Mouse (Mus musculus) midbrain, embryonic 13.5 days (tissue): ENCODE measurements around the gene Zfp61. TPM values are rescaled to one million over a fixed set of nuclear protein-coding genes. Genes with fewer than 3 reads are reported as not detected.

Source experiments
- microRNA-seq: library from miRNA; unstranded; fragments of <30 nt; microRNA quantifications from one replicate; pipeline ENCODE4, GENCODE M21; 2016
- polyA plus RNA-seq: library from polyadenylated mRNA; unstranded; fragments of >200 nt; fragmentation: Nextera tagmentation; extraction: Ambion mirVana; gene quantifications from 2 replicates; pipeline ENCODE4 v1.2.1, GENCODE M21; 2015

The Zfp61 gene
- polyA plus RNA-seq, 1 experiment from 2014 or later = 49.4 TPM

Small RNA genes within 50 kb of the gene (microRNA-seq; reads per million reads assigned to microRNA genes)
- gene Gm27592 = not detected

Other genes with a start within 250 kb of the Zfp61 start
- not detected in 2 replicates for gene Vmn1r183, start 248.0 kb downstream of the Zfp61 start, polyA plus RNA-seq
- 33.6 and 35.2 TPM in 2 replicates for gene Zfp180, start 219.3 kb downstream of the Zfp61 start, polyA plus RNA-seq
- gene Zfp112, start 188.9 kb downstream of the Zfp61 start, polyA plus RNA-seq = 9.7 and 11.3 TPM in 2 replicates
- 20.6 and 21.4 TPM in 2 replicates for gene Zfp235, start 167.1 kb downstream of the Zfp61 start, polyA plus RNA-seq
- gene Zfp114, start 126.2 kb downstream of the Zfp61 start, polyA plus RNA-seq = 4.8 and 5.2 TPM in 2 replicates
- 5.7 and 9.2 TPM in 2 replicates for gene Zfp111, start 89.8 kb downstream of the Zfp61 start, polyA plus RNA-seq
- gene Zfp109, start 63.7 kb downstream of the Zfp61 start, polyA plus RNA-seq = 3.9 and 4.5 TPM in 2 replicates
- 4.6 and 5.1 TPM in 2 replicates for gene Zfp108, start 46.4 kb downstream of the Zfp61 start, polyA plus RNA-seq
- gene Zfp93, start 30.8 kb downstream of the Zfp61 start, polyA plus RNA-seq = 7.7 and 7.8 TPM in 2 replicates
- 19.4 and 22.0 TPM in 2 replicates for gene Zfp94, start 15.4 kb upstream of the Zfp61 start, polyA plus RNA-seq
- gene Tescl, start 32.7 kb upstream of the Zfp61 start, polyA plus RNA-seq = 0.40 TPM in 1 of 2 replicates, not detected in the other
- gene Lypd5, start 48.0 kb upstream of the Zfp61 start, polyA plus RNA-seq = not detected in 2 replicates
- 0.40 and 0.66 TPM in 2 replicates for gene Kcnn4, start 69.0 kb upstream of the Zfp61 start, polyA plus RNA-seq
- gene Smg9, start 98.4 kb upstream of the Zfp61 start, polyA plus RNA-seq = 32.9 and 33.5 TPM in 2 replicates
- gene Irgc1, start 151.1 kb upstream of the Zfp61 start, polyA plus RNA-seq = not detected in 2 replicates
- 1.0 and 1.2 TPM in 2 replicates for gene Plaur, start 161.3 kb upstream of the Zfp61 start, polyA plus RNA-seq
- 52.4 and 67.8 TPM in 2 replicates for gene Cadm4, start 180.8 kb upstream of the Zfp61 start, polyA plus RNA-seq
- 234 and 261 TPM in 2 replicates for gene Zfp428, start 205.8 kb upstream of the Zfp61 start, polyA plus RNA-seq
- gene AC161166.1, start 211.2 kb upstream of the Zfp61 start, polyA plus RNA-seq = 1.2 and 1.9 TPM in 2 replicates
- 20.3 and 25.3 TPM in 2 replicates for gene Irgq, start 229.5 kb upstream of the Zfp61 start, polyA plus RNA-seq
- not detected in 2 replicates for gene Pinlyp, start 244.9 kb upstream of the Zfp61 start, polyA plus RNA-seq
- gene Xrcc1, start 245.1 kb upstream of the Zfp61 start, polyA plus RNA-seq = 65.8 and 71.4 TPM in 2 replicates